Mouse (Mus musculus) CD4-positive, CD25-positive, alpha-beta regulatory T cell, adult 4 months (primary cell): Measurements from ENCODE around the gene Bap1. TPM values are rescaled to one million over a fixed set of nuclear protein-coding genes. Genes with fewer than 3 reads are reported as not detected.

Experiments used
- polyA plus RNA-seq, 2 experiments: library from polyadenylated mRNA; unstranded; fragments of 100-300 nt; shearing (Covaris generic); gene quantifications; one replicate each; pipeline ENCODE4 v1.2.1; 2017

Gene Bap1
- polyA plus RNA-seq, 2 experiments from 2014 or later, result 26.4 to 36.3 TPM

Other genes starting within 250 kb of the Bap1 start
- gene Spcs1, start 249.8 kb upstream of the Bap1 start, polyA plus RNA-seq, result 100 to 1,000 TPM; 278 to 298 TPM
- 10 to 100 TPM; 40.1 to 46.0 TPM for gene Pbrm1, start 232.3 kb upstream of the Bap1 start, polyA plus RNA-seq
- gene Gnl3, start 232.3 kb upstream of the Bap1 start, polyA plus RNA-seq, result 10 to 100 TPM; 77.0 to 78.1 TPM
- gene Smim4, start 122.5 kb upstream of the Bap1 start, polyA plus RNA-seq, result 10 to 100 TPM; 66.3 to 68.7 TPM
- gene Nt5dc2, start 120.4 kb upstream of the Bap1 start, polyA plus RNA-seq, result not detected
- 1 to 10 TPM in 1 of 2 experiments, under 1 TPM in 1; 0.91 to 2.7 TPM for gene Stab1, start 82.8 kb upstream of the Bap1 start, polyA plus RNA-seq
- gene Tnnc1, start 43.1 kb upstream of the Bap1 start, polyA plus RNA-seq, result not detected
- gene Nisch, start 34.5 kb upstream of the Bap1 start, polyA plus RNA-seq, result 100 to 1,000 TPM; 151 to 190 TPM
- not detected for gene Sema3g, start 33.6 kb upstream of the Bap1 start, polyA plus RNA-seq
- gene Phf7, start 133 bp upstream of the Bap1 start, polyA plus RNA-seq, result 10 to 100 TPM; 11.8 to 12.2 TPM
- gene Dnah1, start 72.4 kb downstream of the Bap1 start, polyA plus RNA-seq, result under 1 TPM in 1 of 2 experiments, not detected in 1; 0.06 TPM
- gene Capn7, start 85.2 kb downstream of the Bap1 start, polyA plus RNA-seq, result 10 to 100 TPM; 16.0 to 18.3 TPM
- 10 to 100 TPM; 15.4 to 16.8 TPM for gene Sh3bp5, start 184.6 kb downstream of the Bap1 start, polyA plus RNA-seq
- 10 to 100 TPM in 1 of 2 experiments, 1 to 10 TPM in 1; 9.8 to 10.8 TPM for gene Eaf1, start 242.9 kb downstream of the Bap1 start, polyA plus RNA-seq
- 10 to 100 TPM; 68.2 to 69.7 TPM for gene Mettl6, start 243.6 kb downstream of the Bap1 start, polyA plus RNA-seq